Mouse (Mus musculus): ENCODE measurements at regions not wholly inside any gene's neighbourhood (a gene's known extent, or its start where the extent isn't known, plus 50 kb on each side); places are given as distances from the start of the nearest gene placed in this dataset.
A peak's percentile ranks its signal among the peaks of the same experiment; 100 is the strongest.

DNA sequence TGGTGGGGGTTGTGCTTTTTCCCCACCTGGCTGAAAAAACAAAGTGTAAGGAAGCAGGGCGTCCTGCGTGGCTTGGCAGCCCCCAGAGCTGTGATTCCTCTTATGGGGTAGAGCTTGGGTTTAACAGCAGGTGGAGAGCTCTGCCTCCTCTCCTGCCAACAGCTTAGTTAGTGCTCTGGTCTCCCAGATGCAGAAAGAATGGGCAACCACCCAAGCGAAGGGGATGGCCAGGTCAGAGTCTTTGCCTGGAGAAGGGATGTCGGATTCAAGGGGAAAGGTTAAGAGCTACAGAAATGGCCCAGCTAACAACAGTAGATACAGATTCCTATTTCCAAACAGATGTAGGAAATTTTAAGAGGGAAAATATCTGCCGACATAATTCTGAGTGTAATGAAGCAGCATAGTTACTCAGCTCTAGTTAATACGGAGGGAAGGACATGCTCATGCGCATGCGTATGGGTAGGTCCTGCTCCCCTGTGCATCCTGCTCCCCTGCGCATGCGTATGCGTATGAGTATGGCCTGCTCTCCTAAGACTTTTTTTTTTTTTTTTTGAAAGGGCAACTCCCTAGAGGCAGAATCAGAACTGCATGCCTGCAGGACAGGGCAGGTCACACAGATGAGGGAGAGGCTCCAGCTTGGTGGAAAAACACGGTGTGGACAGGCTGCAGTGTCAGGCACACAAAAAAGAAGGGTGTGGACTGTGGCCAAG lies 72.5 kb upstream of the Bod1 start:
- Histone ChIP-seq H3K27ac (ENCODE audit: low read depth, low read length) (no peak overlapping the region), H3K4me2 (ENCODE audit: low read depth) (no peak overlapping the region), H3K36me3 (ENCODE audit: control insufficient read depth, insufficient read depth, low read length) (no peaks in the 10 kb centered on the region), H3K4me3 (ENCODE audit: low read depth, low read length) (no peak overlapping the region), H3K9ac (ENCODE audit: low read length) (no peak overlapping the region), H3K9me3 (ENCODE audit: control insufficient read depth, low read length) (no peaks in the 10 kb centered on the region), H3K4me1 (ENCODE audit: control insufficient read depth, insufficient read depth, low read length) (peaks cover 14% of the 10 kb centered on the region), H3K27me3 (ENCODE audit: control insufficient read depth, insufficient read depth, low read length) (no peaks in the 10 kb centered on the region)
- DNase-seq (ENCODE audit: low spot score) (no peak), ATAC-seq (ENCODE audit: insufficient read depth, low FRiP score, low TSS enrichment) (no peak)
- 85% methylated on average over 12 of the region's 12 CpGs for WGBS

DNA sequence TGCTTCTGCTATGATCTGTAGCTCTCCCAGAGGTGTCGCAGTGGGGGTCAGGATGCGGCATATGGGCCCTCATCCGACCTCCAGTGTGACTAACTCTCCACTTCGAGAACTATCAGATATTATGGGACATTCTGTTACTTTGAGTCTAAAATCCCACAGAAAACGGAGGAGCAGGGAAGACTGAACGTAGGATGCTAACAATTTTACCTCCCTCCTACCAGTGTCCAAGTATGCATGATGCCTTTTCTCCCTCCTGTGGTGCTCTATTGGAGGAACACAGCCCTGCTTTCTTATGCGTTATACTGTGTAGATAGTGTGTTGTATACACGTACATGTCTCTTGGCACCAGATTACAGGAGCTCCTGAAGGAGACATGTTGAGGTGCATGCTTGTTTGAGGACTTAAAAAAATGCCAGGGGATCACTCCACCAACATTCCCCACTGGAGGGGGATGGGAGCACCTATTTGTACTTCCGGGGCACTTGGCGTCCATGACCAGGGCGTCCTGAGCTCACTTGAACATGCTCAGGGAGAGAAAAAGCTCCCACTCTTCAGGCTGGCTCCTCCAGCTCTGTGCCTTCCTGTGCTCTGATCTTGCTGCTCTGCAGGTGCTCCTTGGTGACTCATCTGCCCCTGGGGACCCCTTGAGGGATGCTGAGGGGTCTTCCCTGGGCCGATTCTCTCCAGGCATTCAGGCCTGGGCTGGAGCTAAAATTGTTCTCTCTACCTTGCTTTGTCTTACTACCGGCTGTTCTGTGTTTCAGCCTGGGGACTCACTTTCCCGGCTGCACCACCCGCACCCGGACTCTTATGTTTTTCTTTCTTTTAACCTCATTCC lies 73.6 kb upstream of the Bod1 start:
- no peaks in the 10 kb centered on the region for H3K9me3 ChIP-seq (ENCODE audit: control insufficient read depth, low read length)
- H3K4me2 ChIP-seq (ENCODE audit: low read depth) = no peak overlapping the region
- H3K27ac ChIP-seq (ENCODE audit: low read depth, low read length) = no peak overlapping the region
- WGBS = 67% methylated on average over 16 of the region's 16 CpGs
- DNase-seq (ENCODE audit: low spot score) = no peak
- no peak for ATAC-seq (ENCODE audit: insufficient read depth, low FRiP score, low TSS enrichment)
- no peak overlapping the region for H3K9ac ChIP-seq (ENCODE audit: low read length)
- H3K36me3 ChIP-seq (ENCODE audit: control insufficient read depth, insufficient read depth, low read length) = no peaks in the 10 kb centered on the region
- H3K4me1 ChIP-seq (ENCODE audit: control insufficient read depth, insufficient read depth, low read length) = peaks cover 14% of the 10 kb centered on the region
- no peak overlapping the region for H3K4me3 ChIP-seq (ENCODE audit: low read depth, low read length)
- no peaks in the 10 kb centered on the region for H3K27me3 ChIP-seq (ENCODE audit: control insufficient read depth, insufficient read depth, low read length)

DNA sequence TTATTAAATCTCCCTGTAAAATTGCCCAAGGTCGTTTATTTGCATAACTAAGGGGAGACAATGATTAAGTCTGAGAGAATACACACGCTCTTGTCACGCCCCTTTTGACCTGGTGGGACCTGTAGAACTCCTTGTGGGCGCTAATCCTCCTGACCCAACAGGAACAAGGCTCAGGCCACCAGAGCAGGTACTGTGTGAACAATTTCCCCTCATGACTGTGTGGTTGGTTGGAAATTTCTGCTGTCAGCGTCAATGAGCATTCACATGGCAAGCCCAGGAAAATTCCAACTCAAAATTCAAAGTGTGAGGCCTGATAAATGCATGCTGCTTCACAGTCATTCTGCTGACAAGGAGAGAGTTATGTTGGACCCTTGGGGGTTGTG lies 74.2 kb upstream of the Bod1 start:
- Histone ChIP-seq H3K4me2 (ENCODE audit: low read depth) (no peak overlapping the region), H3K27me3 (ENCODE audit: control insufficient read depth, insufficient read depth, low read length) (no peaks in the 10 kb centered on the region), H3K9ac (ENCODE audit: low read length) (no peak overlapping the region), H3K36me3 (ENCODE audit: control insufficient read depth, insufficient read depth, low read length) (no peaks in the 10 kb centered on the region), H3K4me1 (ENCODE audit: control insufficient read depth, insufficient read depth, low read length) (peaks cover 14% of the 10 kb centered on the region), H3K27ac (ENCODE audit: low read depth, low read length) (no peak overlapping the region), H3K4me3 (ENCODE audit: low read depth, low read length) (no peak overlapping the region), H3K9me3 (ENCODE audit: control insufficient read depth, low read length) (no peaks in the 10 kb centered on the region)
- 54% methylated on average over 5 of the region's 5 CpGs for WGBS
- DNase-seq (ENCODE audit: low spot score) (no peak), ATAC-seq (ENCODE audit: insufficient read depth, low FRiP score, low TSS enrichment) (no peak)

DNA sequence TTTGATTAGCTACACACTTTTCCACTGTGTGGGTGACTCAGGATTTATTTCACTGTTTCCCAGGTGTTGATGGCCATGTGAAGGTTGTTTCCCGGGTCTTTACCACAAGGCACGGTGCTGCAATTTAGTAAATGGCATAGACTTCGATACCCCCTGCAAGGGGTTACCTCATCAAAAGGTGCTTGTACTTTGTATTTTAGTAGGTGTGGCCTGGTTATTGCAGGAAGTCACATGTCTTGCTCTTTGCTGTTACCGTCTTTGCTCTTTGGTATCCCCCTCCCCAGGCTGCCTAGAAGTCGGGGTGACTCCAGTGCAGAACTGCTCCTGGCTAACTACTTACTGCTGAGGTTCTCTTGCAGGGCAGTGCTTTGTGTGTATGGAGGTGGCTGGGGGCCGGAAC lies 74.8 kb upstream of the Bod1 start:
- H3K9ac ChIP-seq (ENCODE audit: low read length) = no peak overlapping the region
- H3K4me3 ChIP-seq (ENCODE audit: low read depth, low read length) = no peak overlapping the region
- 71% methylated on average over 6 of the region's 6 CpGs for WGBS
- DNase-seq (ENCODE audit: low spot score) = no peak
- H3K36me3 ChIP-seq (ENCODE audit: control insufficient read depth, insufficient read depth, low read length) = no peaks in the 10 kb centered on the region
- no peaks in the 10 kb centered on the region for H3K9me3 ChIP-seq (ENCODE audit: control insufficient read depth, low read length)
- H3K27me3 ChIP-seq (ENCODE audit: control insufficient read depth, insufficient read depth, low read length) = no peaks in the 10 kb centered on the region
- H3K27ac ChIP-seq (ENCODE audit: low read depth, low read length) = no peak overlapping the region
- peaks cover 14% of the 10 kb centered on the region for H3K4me1 ChIP-seq (ENCODE audit: control insufficient read depth, insufficient read depth, low read length)
- no peak overlapping the region for H3K4me2 ChIP-seq (ENCODE audit: low read depth)
- ATAC-seq (ENCODE audit: insufficient read depth, low FRiP score, low TSS enrichment) = peak; percentile 28; the same call in 1 of the 2 replicates

DNA sequence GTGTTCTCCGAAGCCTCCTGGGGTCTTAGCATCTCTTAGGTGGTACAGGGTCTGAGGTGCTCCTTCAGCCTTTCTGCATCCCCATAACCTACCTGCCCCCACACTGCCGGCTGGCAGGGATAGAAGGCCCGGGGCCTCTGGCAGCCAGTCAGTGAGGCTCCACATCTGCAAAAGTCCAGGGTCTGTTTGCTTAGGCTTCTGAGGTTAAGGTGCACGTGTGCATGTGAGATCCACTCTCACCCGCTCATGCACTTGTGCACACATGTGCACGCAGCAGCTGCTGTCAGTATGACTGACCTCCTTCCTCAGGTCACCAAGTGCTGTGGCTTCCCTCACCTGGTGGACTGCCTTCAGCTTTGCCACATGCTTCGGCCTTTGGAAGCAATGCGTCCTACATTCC lies 75.3 kb upstream of the Bod1 start:
- Histone ChIP-seq H3K4me3 (ENCODE audit: low read depth, low read length) (no peak overlapping the region), H3K9ac (ENCODE audit: low read length) (no peak overlapping the region), H3K27ac (ENCODE audit: low read depth, low read length) (no peak overlapping the region), H3K4me1 (ENCODE audit: control insufficient read depth, insufficient read depth, low read length) (peaks cover 14% of the 10 kb centered on the region), H3K36me3 (ENCODE audit: control insufficient read depth, insufficient read depth, low read length) (no peaks in the 10 kb centered on the region), H3K9me3 (ENCODE audit: control insufficient read depth, low read length) (no peaks in the 10 kb centered on the region), H3K27me3 (ENCODE audit: control insufficient read depth, insufficient read depth, low read length) (no peaks in the 10 kb centered on the region), H3K4me2 (ENCODE audit: low read depth) (no peak overlapping the region)
- 72% methylated on average over 8 of the region's 8 CpGs for WGBS
- ATAC-seq (ENCODE audit: insufficient read depth, low FRiP score, low TSS enrichment) (no peak), DNase-seq (ENCODE audit: low spot score) (no peak)

DNA sequence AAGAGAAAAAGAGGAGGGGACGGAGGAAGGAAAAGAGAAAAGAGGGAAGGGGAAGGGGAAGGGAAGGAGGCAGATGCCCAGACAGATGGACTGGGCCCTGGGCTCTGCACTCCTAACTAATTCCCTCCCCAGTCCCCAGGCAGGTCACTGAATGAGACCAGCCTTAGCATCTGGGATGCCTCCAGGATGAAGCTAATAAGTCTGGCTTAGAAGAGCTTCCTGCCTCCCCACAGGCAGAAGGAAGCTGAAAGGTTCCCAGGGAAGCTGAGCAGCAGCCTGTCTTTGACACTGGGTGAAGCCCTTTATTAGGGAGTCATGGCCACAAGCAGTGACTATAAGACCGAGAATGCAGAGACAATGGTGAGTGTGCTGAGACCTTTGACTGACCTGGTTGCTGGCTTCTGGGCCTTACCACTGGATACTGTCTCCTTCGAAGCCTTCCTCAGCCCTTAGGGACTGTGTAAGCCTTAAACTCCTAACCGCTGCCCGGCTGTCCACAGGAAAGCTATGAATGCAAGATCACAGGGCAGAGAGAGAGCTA lies 76.7 kb upstream of the Bod1 start:
- no peak overlapping the region for H3K27ac ChIP-seq (ENCODE audit: low read depth, low read length)
- H3K4me1 ChIP-seq (ENCODE audit: control insufficient read depth, insufficient read depth, low read length) = peaks cover 14% of the 10 kb centered on the region
- no peak for ATAC-seq (ENCODE audit: insufficient read depth, low FRiP score, low TSS enrichment)
- no peak overlapping the region for H3K4me3 ChIP-seq (ENCODE audit: low read depth, low read length)
- no peaks in the 10 kb centered on the region for H3K9me3 ChIP-seq (ENCODE audit: control insufficient read depth, low read length)
- H3K4me2 ChIP-seq (ENCODE audit: low read depth) = no peak overlapping the region
- no peaks in the 10 kb centered on the region for H3K36me3 ChIP-seq (ENCODE audit: control insufficient read depth, insufficient read depth, low read length)
- no peaks in the 10 kb centered on the region for H3K27me3 ChIP-seq (ENCODE audit: control insufficient read depth, insufficient read depth, low read length)
- 61% methylated on average over 5 of the region's 5 CpGs for whole genome bisulfite sequencing
- no peak for DNase-seq (ENCODE audit: low spot score)
- H3K9ac ChIP-seq (ENCODE audit: low read length) = no peak overlapping the region

DNA sequence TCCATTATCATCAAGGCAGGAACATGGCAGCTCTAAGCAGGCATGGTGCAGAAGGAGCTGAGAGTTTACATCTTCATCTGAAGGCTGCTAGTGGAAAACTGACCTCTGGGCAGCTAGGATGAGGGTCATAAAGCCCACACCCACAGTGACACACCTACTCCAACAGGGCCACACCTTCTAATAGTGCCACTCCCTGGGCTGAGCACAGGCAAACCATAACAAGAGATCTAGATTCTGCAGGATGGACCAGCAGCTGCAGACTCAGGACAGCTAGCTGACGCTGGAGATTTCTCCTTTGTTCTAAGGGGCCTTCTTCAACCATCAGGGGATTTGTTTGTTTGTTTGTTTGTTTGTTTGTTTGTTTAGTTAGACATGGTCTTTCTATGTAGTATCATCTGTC lies 79.6 kb upstream of the Bod1 start:
- Histone ChIP-seq H3K4me2 (ENCODE audit: low read depth) (no peak overlapping the region), H3K9ac (ENCODE audit: low read length) (no peak overlapping the region), H3K4me3 (ENCODE audit: low read depth, low read length) (no peak overlapping the region), H3K36me3 (ENCODE audit: control insufficient read depth, insufficient read depth, low read length) (no peaks in the 10 kb centered on the region), H3K4me1 (ENCODE audit: control insufficient read depth, insufficient read depth, low read length) (no peaks in the 10 kb centered on the region; the same call in 1 of the 2 replicates), H3K27me3 (ENCODE audit: control insufficient read depth, insufficient read depth, low read length) (no peaks in the 10 kb centered on the region), H3K27ac (ENCODE audit: low read depth, low read length) (no peak overlapping the region), H3K9me3 (ENCODE audit: control insufficient read depth, low read length) (no peaks in the 10 kb centered on the region)
- 77% methylated on average over 1 of the region's 1 CpGs for WGBS
- DNase-seq (ENCODE audit: low spot score) (no peak), ATAC-seq (ENCODE audit: insufficient read depth, low FRiP score, low TSS enrichment) (no peak)

DNA sequence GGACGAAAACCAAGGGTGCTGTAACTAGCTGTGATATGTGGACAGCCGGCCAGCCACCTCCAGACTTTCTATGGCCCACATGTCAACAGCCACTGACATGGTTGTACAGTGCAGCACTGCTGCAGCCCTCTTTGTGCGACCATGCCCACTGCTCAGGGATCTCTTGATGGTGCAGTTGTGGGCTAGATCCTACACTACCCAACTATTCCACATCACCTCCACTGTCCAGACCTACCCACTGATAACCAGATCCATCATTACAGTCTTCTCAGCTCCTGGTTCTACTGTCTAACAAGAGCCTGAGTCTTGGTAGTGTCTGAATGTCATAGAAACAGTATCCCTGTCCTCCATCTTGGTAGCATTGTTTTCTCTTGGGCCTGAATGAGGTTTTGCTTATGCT lies 81.5 kb upstream of the Bod1 start:
- Histone ChIP-seq H3K4me2 (ENCODE audit: low read depth) (no peak overlapping the region), H3K9ac (ENCODE audit: low read length) (no peak overlapping the region), H3K4me3 (ENCODE audit: low read depth, low read length) (no peak overlapping the region), H3K9me3 (ENCODE audit: control insufficient read depth, low read length) (no peaks in the 10 kb centered on the region), H3K27me3 (ENCODE audit: control insufficient read depth, insufficient read depth, low read length) (no peaks in the 10 kb centered on the region), H3K4me1 (ENCODE audit: control insufficient read depth, insufficient read depth, low read length) (no peaks in the 10 kb centered on the region; the same call in 1 of the 2 replicates), H3K36me3 (ENCODE audit: control insufficient read depth, insufficient read depth, low read length) (no peaks in the 10 kb centered on the region), H3K27ac (ENCODE audit: low read depth, low read length) (no peak overlapping the region)
- ATAC-seq (ENCODE audit: insufficient read depth, low FRiP score, low TSS enrichment) = no peak
- no peak for DNase-seq (ENCODE audit: low spot score)
- 92% methylated on average over 3 of the region's 3 CpGs for WGBS

All from neural tube, embryonic 11.5 days (tissue).